Mouse (Mus musculus) heart, adult 11 months (tissue): ENCODE measurements around the gene Utrn.

Experiments
- DNase-seq: peaks from one replicate; pipeline ENCODE4 v3.0.0; 2022

Gene Utrn

GRCm38 (mm10) chr10:12497555-12497954, 371.6 kb downstream of the Utrn start:
- DNase-seq, result peak; percentile 54

GRCm38 (mm10) chr10:12489551-12490177, 379.5 kb downstream of the Utrn start:
- peak; percentile 61 for DNase-seq

- peak; percentile 17 for DNase-seq
Observed at GRCm38 (mm10) chr10:12488518-12488917, 380.6 kb downstream of the Utrn start.

- peak; percentile 49 for DNase-seq
Observed at GRCm38 (mm10) chr10:12488117-12488516, 381.0 kb downstream of the Utrn start.

GRCm38 (mm10) chr10:12483494-12483893, 385.7 kb downstream of the Utrn start:
- DNase-seq, result no peak

- DNase-seq, result no peak
Observed at GRCm38 (mm10) chr10:12482975-12483374, 386.2 kb downstream of the Utrn start.

GRCm38 (mm10) chr10:12474850-12475621, 394.1 kb downstream of the Utrn start:
- no peak for DNase-seq

- no peak for DNase-seq
Observed at GRCm38 (mm10) chr10:12469391-12470057, 399.6 kb downstream of the Utrn start.

GRCm38 (mm10) chr10:12467544-12467943, 401.6 kb downstream of the Utrn start:
- DNase-seq, result no peak

- no peak for DNase-seq
Observed at GRCm38 (mm10) chr10:12460945-12461344, 408.2 kb downstream of the Utrn start.

GRCm38 (mm10) chr10:12456867-12457266, 412.3 kb downstream of the Utrn start:
- DNase-seq, result no peak

GRCm38 (mm10) chr10:12452641-12453040, 416.5 kb downstream of the Utrn start:
- DNase-seq, result no peak

- DNase-seq, result no peak
Observed at GRCm38 (mm10) chr10:12444122-12444521, 425.0 kb downstream of the Utrn start.

GRCm38 (mm10) chr10:12433161-12433560, 436.0 kb downstream of the Utrn start:
- DNase-seq, result no peak

GRCm38 (mm10) chr10:12430399-12430798, 438.8 kb downstream of the Utrn start:
- DNase-seq, result no peak

- no peak for DNase-seq
Observed at GRCm38 (mm10) chr10:12426866-12427265, 442.3 kb downstream of the Utrn start.

- no peak for DNase-seq
Observed at GRCm38 (mm10) chr10:12424944-12425343, 444.2 kb downstream of the Utrn start.

GRCm38 (mm10) chr10:12423994-12424725, 445.0 kb downstream of the Utrn start:
- no peak for DNase-seq

GRCm38 (mm10) chr10:12414967-12415366, 454.2 kb downstream of the Utrn start:
- no peak for DNase-seq

GRCm38 (mm10) chr10:12406338-12407110, 462.6 kb downstream of the Utrn start:
- DNase-seq, result no peak

GRCm38 (mm10) chr10:12399450-12399849, 469.7 kb downstream of the Utrn start:
- no peak for DNase-seq

GRCm38 (mm10) chr10:12380139-12380538, 489.0 kb downstream of the Utrn start:
- DNase-seq, result no peak
